Mouse (Mus musculus): Measurements from ENCODE around the gene Fyn. TPM values are rescaled to one million over a fixed set of nuclear protein-coding genes. Genes with fewer than 3 reads are reported as not detected.

The Fyn gene
- total RNA-seq, 2 experiments from 2014 or later, result 53.4 to 54.3 TPM

DNA sequence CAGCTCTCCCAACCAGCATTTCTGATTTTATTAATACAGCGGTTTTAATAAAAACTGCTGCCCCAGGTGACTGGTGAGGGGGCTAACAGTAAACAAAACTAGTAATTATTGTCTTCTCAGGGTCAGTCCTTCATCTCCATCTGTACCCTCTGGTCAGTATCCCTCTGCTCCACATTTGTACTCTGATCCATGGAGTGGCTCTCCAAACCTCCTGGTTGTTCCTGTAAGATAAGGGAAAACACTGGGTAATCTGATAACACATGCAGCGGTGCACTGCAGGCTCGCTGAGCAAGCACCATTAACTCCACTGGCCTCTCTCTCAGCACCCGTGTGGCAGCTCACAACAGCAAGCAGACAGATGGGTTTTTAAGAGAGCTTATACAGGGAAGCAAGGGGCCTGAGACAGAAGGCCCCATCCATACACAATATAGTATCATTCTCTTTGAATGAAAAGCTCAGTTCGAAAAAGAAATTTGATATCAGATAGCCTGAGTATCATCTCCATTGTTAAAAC is 189.9 kb downstream of the Fyn start:
- DNase-seq (ENCODE audit: low spot score in 2 of 2), result no peak

DNA sequence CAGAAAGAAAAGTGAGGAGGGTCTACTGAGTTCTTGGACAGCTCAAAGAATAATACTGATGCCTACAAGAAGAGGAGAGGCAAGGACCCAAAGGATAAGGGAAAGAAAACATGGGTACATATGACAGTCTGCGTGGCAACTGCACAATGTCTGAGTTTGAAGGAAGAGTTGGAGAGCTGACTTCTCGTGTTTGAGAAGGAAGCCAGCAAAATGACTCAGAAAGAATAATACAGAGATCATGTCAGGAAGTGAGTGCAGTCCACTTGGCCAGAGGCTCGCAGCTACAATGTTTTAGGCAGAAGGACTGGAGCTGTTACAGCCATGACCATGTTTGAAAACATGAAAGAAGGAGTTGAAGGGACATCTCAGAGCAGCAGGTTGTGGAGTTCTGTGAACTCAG is 190.7 kb downstream of the Fyn start:
- DNase-seq (ENCODE audit: low spot score in 2 of 2), result no peak

DNA sequence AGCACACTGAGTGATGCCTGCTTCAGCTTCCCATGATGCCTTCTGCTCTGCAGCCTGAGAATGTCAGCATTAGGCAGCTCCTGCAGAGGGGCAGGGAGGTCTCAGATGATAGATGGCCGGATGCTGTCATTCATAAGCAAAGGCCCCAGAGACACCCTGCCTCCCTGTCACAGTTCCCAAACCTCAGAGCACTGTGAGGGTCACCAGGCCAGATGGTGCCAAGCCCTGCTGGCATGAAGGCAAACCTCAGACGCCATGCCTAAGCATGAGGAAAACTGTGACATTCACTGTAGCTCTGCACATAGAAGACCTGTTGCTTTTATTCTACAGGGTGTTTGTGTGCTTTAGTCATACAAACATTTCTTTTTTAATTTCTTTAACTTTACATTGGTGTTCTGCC is 193.7 kb downstream of the Fyn start:
- no peak for DNase-seq (ENCODE audit: low spot score in 2 of 2)

DNA sequence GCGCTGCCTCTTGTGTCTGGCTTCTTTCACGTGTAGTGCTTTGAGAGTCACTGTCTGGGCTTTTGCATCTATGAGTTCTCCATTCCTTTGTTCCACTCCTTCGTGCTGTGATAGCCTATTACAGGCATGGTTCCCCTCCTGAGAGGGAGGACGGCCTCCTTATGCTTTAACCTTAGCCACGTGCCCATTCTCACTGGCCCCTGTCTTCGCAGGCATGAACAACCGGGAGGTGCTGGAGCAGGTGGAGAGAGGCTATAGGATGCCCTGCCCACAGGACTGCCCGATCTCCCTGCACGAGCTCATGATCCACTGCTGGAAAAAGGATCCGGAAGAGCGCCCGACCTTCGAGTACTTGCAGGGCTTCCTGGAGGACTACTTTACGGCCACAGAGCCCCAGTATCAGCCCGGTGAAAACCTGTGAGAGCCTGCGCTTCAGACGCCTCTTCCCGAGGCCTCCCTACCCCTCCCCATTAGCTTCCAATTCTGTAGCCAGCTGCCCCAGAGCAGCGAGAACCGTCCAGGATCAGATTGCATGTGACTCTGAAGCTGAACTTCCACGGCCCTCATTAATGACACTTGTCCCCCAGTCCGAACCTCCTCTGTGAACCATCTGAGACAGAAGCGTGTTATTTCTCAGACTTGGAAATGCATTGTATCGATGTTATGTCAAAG is 195.0 kb downstream of the Fyn start:
- no peak for DNase-seq (ENCODE audit: low spot score in 2 of 2)

DNA sequence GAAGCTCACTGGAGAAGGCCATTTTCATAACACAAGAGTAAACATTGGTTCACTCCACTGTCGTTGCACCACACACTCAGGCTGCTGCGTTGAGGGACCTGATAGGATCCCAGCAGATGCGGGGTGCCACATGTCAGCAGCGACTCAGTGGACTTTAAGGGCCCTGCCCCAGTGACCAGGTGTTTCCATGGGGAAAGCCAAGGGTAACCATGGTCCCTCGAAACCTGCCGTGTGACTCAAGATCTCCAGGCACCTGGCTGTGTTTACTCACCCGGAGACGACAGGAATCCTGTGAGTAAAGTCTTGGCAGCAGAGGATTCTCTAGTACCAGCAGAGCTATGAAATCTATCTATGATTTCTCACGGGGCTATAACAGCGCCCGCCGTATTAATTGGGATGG is 198.2 kb downstream of the Fyn start:
- no peak for DNase-seq (ENCODE audit: low spot score in 2 of 2)

DNA sequence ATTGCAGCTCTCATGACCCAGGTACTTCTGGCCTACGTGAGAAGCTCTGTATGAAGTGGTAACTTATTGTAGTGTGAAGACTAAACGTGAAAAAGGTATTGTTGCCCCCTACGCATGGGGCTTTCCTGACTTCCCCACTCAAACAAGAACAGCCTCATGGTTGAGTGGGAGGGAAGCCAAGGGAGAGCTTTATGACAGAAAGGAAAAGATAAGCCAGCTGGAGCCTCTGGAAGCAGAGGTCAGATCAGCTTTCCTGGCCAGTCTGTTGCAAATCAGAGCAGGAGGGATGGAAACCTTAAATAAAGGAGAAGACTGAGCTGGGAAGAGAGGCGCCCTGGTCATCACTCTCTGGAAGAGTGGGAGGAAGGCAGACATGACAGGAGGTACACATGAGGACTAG is 200.3 kb downstream of the Fyn start:
- no peak for DNase-seq (ENCODE audit: low spot score in 2 of 2)

DNA sequence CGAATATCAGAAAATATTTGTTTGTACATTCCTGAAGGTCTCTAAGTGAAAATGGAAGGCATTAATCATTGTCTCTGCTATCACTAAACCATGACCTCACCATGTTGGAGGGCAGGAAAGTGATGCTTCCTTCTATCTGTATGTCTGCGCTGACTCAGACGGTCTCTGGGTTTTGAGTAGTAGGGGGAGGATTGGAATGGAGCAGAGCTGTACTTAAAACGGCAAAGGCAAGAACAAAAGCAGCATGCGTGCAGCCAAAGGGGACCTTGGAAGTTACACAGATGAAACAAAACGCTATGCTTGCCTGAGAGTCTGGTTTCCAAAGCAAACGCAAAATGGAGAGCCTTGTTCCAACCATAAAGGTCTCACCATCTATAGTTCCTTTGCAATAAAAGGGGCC is 202.4 kb downstream of the Fyn start:
- DNase-seq (ENCODE audit: low spot score in 2 of 2), result no peak

DNA sequence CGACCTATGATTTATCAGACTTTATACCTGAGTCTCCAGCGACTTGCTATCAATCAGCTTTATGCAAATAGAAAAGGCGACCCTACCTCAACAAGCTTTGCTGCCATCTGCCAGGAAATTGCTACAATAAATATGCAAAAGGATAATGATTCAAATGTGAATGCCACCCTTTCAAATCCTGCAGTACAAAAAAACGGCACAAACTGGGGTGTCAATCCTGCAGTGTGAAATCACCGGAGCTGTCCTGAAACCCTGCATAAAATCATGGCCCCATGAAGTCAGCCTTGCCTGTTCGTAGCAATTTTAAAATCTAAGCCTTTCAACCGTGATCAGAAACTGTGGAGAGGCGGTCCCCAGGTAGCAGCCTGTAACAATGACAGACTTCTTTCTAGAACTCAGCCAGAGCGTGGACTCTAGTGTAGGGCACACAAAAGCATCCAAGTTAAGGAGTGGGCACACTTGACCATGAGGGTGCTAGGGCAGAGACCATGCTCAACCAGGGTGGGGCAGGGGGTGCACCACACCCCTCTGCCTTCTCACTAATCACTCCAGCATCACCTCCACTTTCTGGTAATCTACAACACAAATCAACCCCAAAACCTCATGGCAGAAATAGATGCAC is 203.5 kb downstream of the Fyn start:
- DNase-seq (ENCODE audit: low spot score in 2 of 2), result no peak

DNA sequence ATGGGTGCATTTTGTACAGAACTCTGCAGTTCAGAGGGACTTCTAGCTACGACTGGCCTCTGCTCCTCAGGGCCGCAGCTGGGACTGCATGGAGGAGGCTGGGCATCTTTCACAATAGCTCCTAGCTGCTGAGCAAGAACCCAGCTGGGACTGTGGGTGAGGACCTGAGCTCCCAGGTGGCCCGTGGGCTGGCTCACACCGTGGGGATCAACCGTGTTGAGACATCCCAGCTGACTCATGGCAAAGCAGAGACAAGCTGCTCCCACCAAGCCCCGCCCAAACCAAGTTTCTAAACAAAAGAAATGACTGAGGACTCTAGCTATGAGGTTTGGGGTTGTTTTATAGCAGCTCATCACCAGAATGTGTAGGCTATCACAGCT is 204.0 kb downstream of the Fyn start:
- DNase-seq (ENCODE audit: low spot score in 2 of 2), result no peak

DNA sequence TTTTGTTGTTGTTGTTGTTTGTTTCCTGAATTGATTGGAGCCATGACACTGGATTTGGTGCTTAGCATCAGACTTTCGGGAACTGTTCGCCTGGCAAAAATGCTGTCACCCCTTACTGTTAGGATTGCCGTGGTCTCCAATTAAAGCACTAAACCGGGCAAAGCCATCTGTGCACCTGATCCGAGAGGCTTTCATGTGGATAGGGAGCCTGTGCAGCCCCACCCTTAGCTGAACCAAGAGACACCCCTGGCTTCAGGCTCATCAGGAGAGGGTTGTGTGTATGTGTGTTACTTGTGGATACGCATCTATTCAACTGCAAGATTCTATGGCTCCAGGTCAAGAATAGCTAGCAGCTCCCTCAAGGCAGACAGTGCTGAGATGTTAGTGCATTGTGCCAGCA is 207.8 kb downstream of the Fyn start:
- no peak for DNase-seq (ENCODE audit: low spot score in 2 of 2)

DNA sequence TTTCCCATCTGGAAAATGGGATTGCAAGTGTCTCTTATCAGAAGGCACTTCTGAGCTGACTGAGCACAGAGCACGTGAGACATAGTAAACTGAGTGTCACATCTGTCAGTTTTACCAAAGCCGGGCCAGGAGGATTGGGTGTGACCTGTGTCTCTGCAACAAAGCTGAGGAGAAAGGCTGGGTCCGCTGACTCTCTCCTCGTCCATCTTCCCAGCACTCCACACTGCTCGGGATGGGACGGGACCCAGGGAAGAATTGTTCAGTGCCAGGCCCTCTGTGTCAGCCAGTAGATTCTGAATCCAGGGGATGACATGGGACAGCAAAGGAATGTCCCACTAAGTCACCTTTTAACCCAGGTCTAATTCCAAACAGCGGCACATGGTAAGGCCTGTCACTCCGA is 211.8 kb downstream of the Fyn start:
- no peak for DNase-seq (ENCODE audit: low spot score in 2 of 2)

DNA sequence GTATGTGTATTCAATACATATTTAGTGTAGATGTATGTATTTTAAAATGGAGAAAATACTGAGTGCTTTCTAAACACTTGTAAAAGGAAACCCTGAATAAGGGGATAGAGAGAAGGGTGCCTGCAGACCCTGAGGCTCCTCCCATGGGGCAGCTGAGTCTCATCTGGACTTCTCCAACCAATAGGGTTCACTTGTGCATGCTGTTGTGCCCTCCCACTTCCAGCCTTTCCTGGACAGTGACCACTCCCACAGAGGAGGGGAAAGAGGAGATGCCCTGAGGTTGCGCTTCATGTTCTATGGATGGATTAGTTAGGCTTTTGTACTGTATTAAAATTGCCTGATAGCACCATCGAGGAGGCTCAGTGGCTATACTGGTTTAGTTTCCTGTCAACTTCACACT is 213.7 kb downstream of the Fyn start:
- no peak for DNase-seq (ENCODE audit: low spot score in 2 of 2)

DNA sequence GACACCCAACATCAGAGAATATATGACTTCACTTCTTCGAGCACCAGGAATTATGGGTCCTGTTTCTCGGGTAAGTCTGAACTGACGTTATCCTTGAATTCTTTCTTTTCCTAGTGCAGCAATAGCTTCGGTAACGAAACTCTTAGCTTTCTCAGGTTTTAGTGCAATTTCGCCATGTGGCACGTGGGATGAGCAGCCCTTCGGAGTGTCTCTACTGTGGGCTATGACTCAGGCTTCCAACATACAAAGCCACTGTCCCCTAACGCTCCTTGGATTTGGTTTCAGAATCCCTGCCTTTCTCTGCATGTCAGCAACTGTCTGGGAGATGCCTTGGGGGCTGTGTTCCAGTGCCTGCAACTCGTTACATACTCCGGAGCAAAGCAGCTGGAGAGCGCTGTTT is 215.1 kb downstream of the Fyn start:
- no peak for DNase-seq (ENCODE audit: low spot score in 2 of 2)

DNA sequence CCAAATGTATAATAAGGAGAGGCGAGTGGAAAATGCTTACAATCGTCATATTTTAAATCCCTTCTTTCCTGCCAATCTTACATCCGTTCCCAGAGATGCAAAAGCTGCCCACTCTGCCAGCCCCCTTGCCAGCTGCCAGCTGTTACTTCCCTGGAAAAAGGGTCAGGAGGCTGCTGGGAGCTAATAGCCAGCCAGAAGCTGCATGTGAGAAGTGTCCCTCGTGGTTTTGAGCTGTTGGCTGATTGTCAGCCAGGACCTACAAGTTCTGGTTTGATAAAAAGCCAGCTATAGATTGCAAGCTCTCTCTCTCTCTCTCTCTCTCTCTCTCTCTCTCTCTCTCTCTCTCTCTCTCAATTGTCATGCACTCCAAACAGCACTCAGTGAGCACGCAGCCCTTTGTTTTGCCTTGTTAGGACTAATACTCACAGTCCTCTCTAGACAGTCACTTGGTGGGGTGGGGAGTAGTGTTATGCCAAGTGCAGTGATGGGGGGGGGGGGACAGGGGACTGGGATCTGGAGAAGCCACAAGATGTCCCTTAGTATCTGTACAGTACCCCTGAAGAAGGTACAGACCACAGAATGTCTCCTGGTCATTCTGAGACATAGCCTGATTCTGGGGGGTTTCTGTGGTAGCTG is 218.8 kb downstream of the Fyn start:
- DNase-seq (ENCODE audit: low spot score in 2 of 2), result peak in 1 of 2 experiments; percentile 53

DNA sequence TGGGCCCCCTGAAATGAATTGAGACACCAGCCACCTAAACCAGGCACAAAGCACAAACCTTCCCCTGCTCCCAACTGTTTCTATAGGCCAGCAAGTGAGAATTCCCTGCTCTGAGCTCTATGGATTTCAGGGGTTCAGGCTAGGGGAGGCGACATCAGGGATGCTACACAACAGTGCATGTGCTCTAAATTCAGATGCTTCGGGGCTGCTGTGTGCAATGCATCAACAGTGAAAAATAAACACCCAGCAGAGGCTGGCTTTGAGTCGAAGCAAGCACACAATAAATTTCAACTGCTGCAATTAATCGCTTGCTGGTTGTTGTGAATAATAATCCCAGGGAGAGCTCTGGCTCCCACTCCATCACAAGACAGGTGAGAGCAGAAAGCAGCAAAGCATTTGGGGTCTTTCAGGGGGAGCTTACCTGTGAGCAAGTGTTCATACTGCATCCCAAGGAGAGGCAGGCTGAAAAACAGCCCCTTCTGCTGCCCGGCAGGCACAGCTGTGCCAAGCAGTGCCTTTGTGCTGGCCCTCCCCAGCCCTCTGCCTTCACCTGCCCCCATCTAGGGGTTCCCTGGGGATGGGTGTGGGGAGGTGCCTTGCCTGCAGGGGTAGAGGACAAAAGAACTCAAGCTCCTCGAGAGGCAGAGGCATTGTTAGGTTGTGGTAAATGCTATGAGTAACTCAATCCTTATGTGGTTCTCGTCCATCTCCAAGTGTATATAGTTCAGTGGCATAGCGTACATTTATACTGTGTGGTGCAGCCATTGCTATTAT is 219.5 kb downstream of the Fyn start:
- no peak for DNase-seq (ENCODE audit: low spot score in 2 of 2)

DNA sequence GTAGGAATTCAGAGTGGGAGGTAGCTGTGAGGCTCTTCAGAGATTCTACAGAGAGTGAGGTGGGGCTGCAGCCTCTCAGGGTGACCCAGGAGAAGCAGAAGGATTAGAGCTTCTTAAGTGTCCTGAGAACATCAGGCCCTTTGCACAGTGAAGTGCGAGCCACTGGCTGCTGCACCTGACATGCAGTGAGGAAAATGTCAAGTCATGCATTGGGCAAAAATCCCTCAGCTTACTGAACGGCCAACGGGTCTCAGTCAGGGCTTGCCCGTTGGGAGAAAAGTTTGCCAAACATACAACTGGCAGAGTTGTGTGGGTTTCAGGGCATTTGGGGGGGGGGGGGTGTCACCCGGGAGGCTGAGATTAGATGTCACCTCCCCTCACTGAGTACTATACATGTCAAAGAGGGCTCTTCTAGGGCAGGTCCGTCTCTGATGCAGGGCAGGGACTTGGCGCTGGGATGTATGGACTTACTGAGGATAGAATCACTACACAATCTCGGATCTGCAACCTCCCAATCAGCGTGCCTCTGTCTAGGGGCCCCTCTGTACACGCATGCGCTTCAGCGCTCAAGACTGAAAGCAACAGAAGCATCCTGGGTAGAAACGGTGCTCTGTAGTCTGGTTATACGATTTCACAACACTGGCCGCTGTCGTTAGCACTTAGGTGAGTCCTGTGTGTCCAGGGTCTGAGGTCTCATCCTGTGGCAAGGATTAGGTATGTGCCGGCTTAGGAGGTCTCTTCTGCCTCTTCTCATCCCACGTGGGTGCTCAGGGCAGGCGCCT is 221.3 kb downstream of the Fyn start:
- DNase-seq (ENCODE audit: low spot score in 2 of 2), result no peak

DNA sequence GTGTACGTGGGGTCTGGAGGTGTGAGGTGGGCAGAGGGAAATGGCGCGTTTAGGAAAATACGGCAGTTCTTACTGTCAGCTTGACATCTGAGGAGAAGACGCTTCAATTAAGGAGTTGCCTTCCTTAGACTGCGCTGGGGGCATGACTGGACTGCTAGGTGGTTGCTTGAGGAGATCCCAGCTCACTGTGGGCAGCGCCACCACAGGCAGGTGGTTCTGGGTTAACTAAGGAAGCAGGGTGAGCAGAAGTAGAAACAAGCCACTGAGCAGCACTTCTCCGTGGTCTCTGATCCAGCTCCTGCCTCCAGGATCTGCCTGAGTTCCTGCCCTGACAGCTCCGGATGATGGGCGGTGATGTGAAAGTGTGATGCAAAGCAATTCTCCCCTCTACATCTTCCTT is 222.0 kb downstream of the Fyn start:
- DNase-seq (ENCODE audit: low spot score in 2 of 2), result no peak

DNA sequence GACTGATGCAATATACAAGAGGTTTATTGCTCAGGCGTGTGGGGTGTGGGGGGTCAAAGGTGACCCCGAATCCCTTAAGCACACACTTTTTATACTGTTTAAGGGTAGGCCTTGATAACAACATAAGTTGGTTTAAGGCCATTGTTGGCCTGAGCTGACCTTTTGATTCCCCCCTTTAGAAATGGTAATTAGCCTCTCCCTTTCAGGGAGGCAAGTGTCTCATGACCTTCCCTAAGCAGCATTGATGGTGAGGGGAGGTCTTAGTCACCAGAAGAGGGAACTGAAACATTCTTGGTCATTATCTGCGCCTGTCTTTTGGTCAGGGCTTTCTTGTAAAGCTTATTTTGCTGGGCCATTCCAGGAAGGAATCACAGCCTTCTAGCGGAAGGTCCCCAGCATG is 223.8 kb downstream of the Fyn start:
- no peak for DNase-seq (ENCODE audit: low spot score in 2 of 2)

DNA sequence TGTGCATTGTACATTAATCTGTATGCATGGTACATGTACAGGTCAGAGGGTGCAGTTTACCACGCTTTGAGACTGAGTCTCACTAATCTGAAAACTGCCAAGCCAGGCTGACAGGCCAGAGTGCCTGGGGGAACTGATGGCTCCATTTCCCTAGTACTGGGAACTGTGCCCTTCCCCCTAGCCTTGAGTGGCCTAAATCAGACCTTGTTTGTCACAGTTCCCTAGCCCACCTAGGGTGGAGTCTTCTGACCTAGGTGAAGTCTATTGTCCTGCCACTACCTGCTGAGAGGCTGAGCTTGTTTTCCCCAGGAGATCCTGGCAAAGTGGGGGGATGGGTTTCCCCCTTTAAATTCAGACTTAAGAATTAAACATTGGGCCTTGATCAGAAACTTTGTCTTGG is 226.1 kb downstream of the Fyn start:
- DNase-seq (ENCODE audit: low spot score in 2 of 2), result no peak

DNA sequence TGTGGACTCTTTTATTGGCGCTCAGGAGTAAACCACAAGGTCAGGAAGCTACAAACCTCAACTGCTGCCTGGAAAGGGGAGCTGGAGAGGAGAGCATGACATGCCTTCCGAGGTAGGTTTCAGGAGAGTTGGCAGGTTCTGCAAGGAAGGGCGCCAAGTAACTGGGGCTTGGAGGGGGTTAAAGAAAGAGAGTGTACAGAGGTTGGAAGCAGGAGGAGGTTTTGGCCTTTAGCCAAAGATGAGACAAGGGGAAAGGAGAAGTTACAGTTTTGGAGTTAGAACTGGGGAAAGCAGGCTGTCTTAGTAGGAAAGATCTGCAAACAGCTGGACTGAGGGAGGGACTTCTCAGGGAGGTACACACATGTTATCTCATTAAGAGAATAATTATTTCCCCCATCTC is 227.2 kb downstream of the Fyn start:
- DNase-seq (ENCODE audit: low spot score in 2 of 2), result no peak

DNA sequence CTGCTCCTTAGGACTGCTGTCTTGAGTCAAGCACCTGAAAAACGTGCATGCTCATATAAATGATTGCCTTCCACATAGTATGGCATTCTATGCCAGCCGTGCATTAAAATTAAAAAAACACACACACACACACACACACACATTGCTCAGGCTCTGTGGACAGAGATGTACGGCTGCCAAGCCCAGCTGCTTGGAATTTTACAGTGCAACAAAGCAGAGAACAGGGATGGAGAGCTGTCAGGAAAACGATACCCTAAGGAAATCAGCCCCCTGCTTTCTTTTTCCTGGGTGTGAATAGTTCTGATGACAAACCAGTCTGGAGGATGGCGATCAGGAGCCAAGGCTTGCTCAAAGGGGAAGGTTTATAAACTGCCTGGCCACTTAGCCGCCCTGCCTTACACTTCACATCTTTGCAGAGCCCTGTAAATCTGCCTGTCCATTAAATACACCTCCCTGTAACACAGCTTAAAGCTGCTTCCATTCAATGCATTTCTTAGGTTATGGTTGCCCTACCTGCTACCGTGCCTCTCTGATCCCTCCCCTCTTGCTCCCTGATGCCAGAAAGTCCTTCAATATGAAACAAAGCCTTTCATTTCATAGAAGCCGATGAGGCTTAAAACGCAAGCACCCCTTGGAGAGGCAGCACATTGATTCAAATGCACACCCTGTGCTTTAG is 228.6 kb downstream of the Fyn start:
- DNase-seq (ENCODE audit: low spot score in 2 of 2), result no peak

All from gastrocnemius, postnatal 4 days (tissue).